Mouse (Mus musculus) liver (tissue): ENCODE data around the gene Matk.

ENCODE experiments used
- DNase-seq: peaks from one replicate; pipeline ENCODE4 v3.0.0-alpha.2; 2020; ENCODE audit warnings: mixed read lengths

The Matk gene

GRCm38 (mm10) chr10:81244146-81244545, 8.6 kb upstream of the Matk start:
- no peak for DNase-seq

- DNase-seq = peak; percentile 72
Observed at GRCm38 (mm10) chr10:81244595-81244994, 8.1 kb upstream of the Matk start.

GRCm38 (mm10) chr10:81245166-81245565, 7.6 kb upstream of the Matk start:
- no peak for DNase-seq

- DNase-seq = no peak
Observed at GRCm38 (mm10) chr10:81247804-81248203, 4.9 kb upstream of the Matk start.

GRCm38 (mm10) chr10:81249442-81249841, 3.3 kb upstream of the Matk start:
- DNase-seq = no peak

GRCm38 (mm10) chr10:81254886-81255285, 2.2 kb downstream of the Matk start:
- no peak for DNase-seq

GRCm38 (mm10) chr10:81257158-81258039, 4.7 kb downstream of the Matk start:
- DNase-seq = no peak

- DNase-seq = no peak
Observed at GRCm38 (mm10) chr10:81259225-81259884, 6.6 kb downstream of the Matk start.

GRCm38 (mm10) chr10:81261025-81261424, 8.3 kb downstream of the Matk start:
- no peak for DNase-seq

GRCm38 (mm10) chr10:81265540-81265939, 12.8 kb downstream of the Matk start:
- no peak for DNase-seq

GRCm38 (mm10) chr10:81266211-81267105, 13.7 kb downstream of the Matk start, which contains the start of the genes Mrpl54 and Apba3:
Mrpl54 (minus strand) TSS chr10:81266934.
Apba3 (plus strand) TSS chr10:81266960.
- peak; percentile 98 for DNase-seq

- peak; percentile 81 for DNase-seq
Observed at GRCm38 (mm10) chr10:81268056-81268455, 15.3 kb downstream of the Matk start.

GRCm38 (mm10) chr10:81268643-81269412, 16.1 kb downstream of the Matk start:
- DNase-seq = no peak

GRCm38 (mm10) chr10:81272356-81272755, 19.6 kb downstream of the Matk start:
- no peak for DNase-seq

- DNase-seq = no peak
Observed at GRCm38 (mm10) chr10:81273842-81274241, 21.1 kb downstream of the Matk start.

- DNase-seq = no peak
Observed at GRCm38 (mm10) chr10:81277676-81278075, 24.9 kb downstream of the Matk start.

GRCm38 (mm10) chr10:81279496-81279895, 26.8 kb downstream of the Matk start:
- no peak for DNase-seq

GRCm38 (mm10) chr10:81284189-81284588, 31.5 kb downstream of the Matk start:
- no peak for DNase-seq

GRCm38 (mm10) chr10:81284719-81285118, 32.0 kb downstream of the Matk start:
- DNase-seq = no peak

GRCm38 (mm10) chr10:81285694-81286450, 33.1 kb downstream of the Matk start:
- peak; percentile 89 for DNase-seq

- DNase-seq = peak; percentile 54
Observed at GRCm38 (mm10) chr10:81286586-81286985, 33.9 kb downstream of the Matk start.
